In genomic region chr11:102760805-102761308, GRCm38 (mm10) we compare ENCODE assay signal across 9 mouse cellular contexts. TPM values are rescaled to one million over a fixed set of nuclear protein-coding genes. Genes with fewer than 3 reads are reported as not detected.
DNase-seq lines count a peak whose midpoint lies in the region; ATAC-seq and TF ChIP-seq lines count a peak whose summit lies in the region.
"Had no signal": no experiment of that assay in that cellular context is flagged by ENCODE, and none has a peak within 500 bp of the region (broad histone marks: within the 10 kb centered on the region; RNA-seq: fewer than 3 reads in every experiment).

No protein-coding gene starts in this region.

- peaks cover 23% of the 10 kb centered on the region for H3K4me1 ChIP-seq in kidney, embryonic 15.5 days
- H3K4me1 ChIP-seq in embryonic facial prominence, embryonic 15.5 days, result peaks cover 16% of the 10 kb centered on the region
- H3K4me1 ChIP-seq in intestine, embryonic 15.5 days (replicated peaks), result peaks cover 9% of the 10 kb centered on the region
- H3K4me1 ChIP-seq in midbrain, postnatal 0 days (ENCODE audit: insufficient read depth, low read length), result peaks cover 9% of the 10 kb centered on the region; the same call in 1 of the 2 replicates
- peaks cover 11% of the 10 kb centered on the region for H3K4me1 ChIP-seq in thymus, adult 2 months (replicated peaks; ENCODE audit: control insufficient read depth, insufficient read depth, low read length)

- DNase-seq in kidney, postnatal 4 days, result no peak
- no peak for DNase-seq in midbrain, postnatal 0 days (ENCODE audit: low spot score)
- DNase-seq in thymus, adult 2 months, result no peak
- DNase-seq in thymus, postnatal 36 days, result no peak
- no peak for DNase-seq in layer of hippocampus, adult 8-10 months (ENCODE audit: low spot score in 2 of 2)

- no peak for TF ChIP-seq CTCF in midbrain, postnatal 0 days (IDR thresholded peaks at IDR 0.05)
- no peak for TF ChIP-seq CTCF in thymus, adult 2 months (IDR thresholded peaks at IDR 0.05; ENCODE audit: borderline replicate concordance, control insufficient read depth, extremely low read depth, insufficient read depth, low read length, poor library complexity)

- no peaks in the 10 kb centered on the region for H3K36me3 ChIP-seq in kidney, embryonic 15.5 days
- H3K36me3 ChIP-seq in embryonic facial prominence, embryonic 15.5 days, result no peaks in the 10 kb centered on the region
- H3K36me3 ChIP-seq in intestine, embryonic 15.5 days, result no peaks in the 10 kb centered on the region
- no peaks in the 10 kb centered on the region for H3K36me3 ChIP-seq in midbrain, postnatal 0 days (ENCODE audit: insufficient read depth, low read length)
- no peaks in the 10 kb centered on the region for H3K36me3 ChIP-seq in thymus, adult 2 months (ENCODE audit: control insufficient read depth, insufficient read depth, low read length)

- H3K27me3 ChIP-seq in kidney, embryonic 15.5 days, result peaks cover 39% of the 10 kb centered on the region
- H3K27me3 ChIP-seq in embryonic facial prominence, embryonic 15.5 days, result peaks cover 25% of the 10 kb centered on the region
- H3K27me3 ChIP-seq in intestine, embryonic 15.5 days (replicated peaks), result peaks cover 21% of the 10 kb centered on the region
- no peaks in the 10 kb centered on the region for H3K27me3 ChIP-seq in midbrain, postnatal 0 days (ENCODE audit: insufficient read depth, low read length)
- H3K27me3 ChIP-seq in thymus, adult 2 months (ENCODE audit: control insufficient read depth, insufficient read depth, low read length), result peaks cover 12% of the 10 kb centered on the region

- WGBS in kidney, embryonic 15.5 days, result 24% methylated on average over 6 of the region's 6 CpGs
- 20% methylated on average over 6 of the region's 6 CpGs for WGBS in embryonic facial prominence, embryonic 15.5 days
- WGBS in intestine, embryonic 15.5 days, result 19% methylated on average over 4 of the region's 6 CpGs
- 16% methylated on average over 6 of the region's 6 CpGs for WGBS in midbrain, postnatal 0 days
- 67% methylated on average over 6 of the region's 6 CpGs for WGBS in thymus, adult 2 months

- peak overlapping the region; percentile 50 for H3K4me3 ChIP-seq in kidney, embryonic 15.5 days (replicated peaks)
- peak overlapping the region; percentile 53 for H3K4me3 ChIP-seq in embryonic facial prominence, embryonic 15.5 days (replicated peaks)
- peak overlapping the region; percentile 58 for H3K4me3 ChIP-seq in intestine, embryonic 15.5 days (replicated peaks)
- H3K4me3 ChIP-seq in midbrain, postnatal 0 days (ENCODE audit: low read depth, low read length), result peak overlapping the region; percentile 88
- no peak overlapping the region for H3K4me3 ChIP-seq in thymus, adult 2 months (ENCODE audit: control insufficient read depth, insufficient read depth, low read length)

- no peak overlapping the region for H3K27ac ChIP-seq in kidney, embryonic 15.5 days
- H3K27ac ChIP-seq in embryonic facial prominence, embryonic 15.5 days (replicated peaks), result no peak overlapping the region
- no peak overlapping the region for H3K27ac ChIP-seq in intestine, embryonic 15.5 days
- peak overlapping the region; percentile 69 for H3K27ac ChIP-seq in midbrain, postnatal 0 days (ENCODE audit: low read depth, low read length)
- H3K27ac ChIP-seq in thymus, adult 2 months (ENCODE audit: control insufficient read depth, insufficient read depth, low read length), result no peak overlapping the region

- H3K9ac ChIP-seq in kidney, embryonic 15.5 days, result peak overlapping the region; percentile 47; the same call in 1 of the 2 replicates
- peak overlapping the region; percentile 42 for H3K9ac ChIP-seq in embryonic facial prominence, embryonic 15.5 days
- H3K9ac ChIP-seq in intestine, embryonic 15.5 days, result peak overlapping the region; percentile 69
- peak overlapping the region; percentile 93 for H3K9ac ChIP-seq in midbrain, postnatal 0 days (replicated peaks; ENCODE audit: low read length, poor library complexity, severe bottlenecking)

- ATAC-seq in kidney, embryonic 15.5 days (replicated peaks; ENCODE audit: low FRiP score), result 0 out of 2 replicates have a peak, but pooled peaks have one; percentile 7
- no peak for ATAC-seq in embryonic facial prominence, embryonic 15.5 days (ENCODE audit: insufficient number of reproducible peaks, low FRiP score, low TSS enrichment, low read depth)
- ATAC-seq in intestine, embryonic 15.5 days, result no peak; the same call in 1 of the 2 replicates
- ATAC-seq in midbrain, postnatal 0 days (ENCODE audit: low FRiP score), result no peak; the same call in 1 of the 2 replicates

- H3K9me3 ChIP-seq in kidney, embryonic 15.5 days (replicated peaks), result no peaks in the 10 kb centered on the region
- H3K9me3 ChIP-seq in embryonic facial prominence, embryonic 15.5 days (replicated peaks), result no peaks in the 10 kb centered on the region
- no peaks in the 10 kb centered on the region for H3K9me3 ChIP-seq in intestine, embryonic 15.5 days
- no peaks in the 10 kb centered on the region for H3K9me3 ChIP-seq in midbrain, postnatal 0 days (ENCODE audit: low read length)

- TF ChIP-seq POLR2A in thymus, adult 2 months (IDR thresholded peaks at IDR 0.05; ENCODE audit: control insufficient read depth, extremely low read depth, insufficient read depth, low read length, poor library complexity), result no peak

- peak overlapping the region; percentile 90 for H3K4me2 ChIP-seq in kidney, embryonic 15.5 days
- H3K4me2 ChIP-seq in embryonic facial prominence, embryonic 15.5 days (replicated peaks), result peak overlapping the region; percentile 100
- H3K4me2 ChIP-seq in intestine, embryonic 15.5 days (replicated peaks), result peak overlapping the region; percentile 100
- peak overlapping the region; percentile 78 for H3K4me2 ChIP-seq in midbrain, postnatal 0 days (ENCODE audit: low read depth, low read length, poor library complexity, severe bottlenecking)

RNA-seq across cellular contexts. Expression of gene Adam11, which starts 0.4 kb away (rescaled TPM):
- 7.9 and 11.3 TPM in 2 replicates for polyA plus RNA-seq in kidney, embryonic 15.5 days (2015; fragmentation: Nextera tagmentation; extraction: Ambion mirVana)
- 7.1 and 7.8 TPM in 2 replicates for polyA plus RNA-seq in embryonic facial prominence, embryonic 15.5 days (2015; fragmentation: Nextera tagmentation; extraction: Ambion mirVana)
- 3.9 and 4.6 TPM in 2 replicates for polyA plus RNA-seq in intestine, embryonic 15.5 days (2015; fragmentation: Nextera tagmentation; extraction: Ambion mirVana)
- total RNA-seq in midbrain, postnatal 0 days (2014; rRNA removed), result 43.8 and 46.9 TPM in 2 replicates
- polyA plus RNA-seq in midbrain, postnatal 0 days (2015; fragmentation: Nextera tagmentation; extraction: Ambion mirVana), result 21.5 and 22.3 TPM in 2 replicates
- 30.2 and 51.6 TPM in 2 replicates for polyA plus RNA-seq in thymus, adult 2 months (2012; rRNA removed)
- total RNA-seq in layer of hippocampus, adult 8-10 months (2022), result 100 to 1,000 TPM; 168 to 220 (median 192) TPM

RNA-seq across cellular contexts. Expression of gene Gjc1, which starts 58.6 kb away (rescaled TPM):
- 59.2 and 63.7 TPM in 2 replicates for polyA plus RNA-seq in kidney, embryonic 15.5 days (2015; fragmentation: Nextera tagmentation; extraction: Ambion mirVana)
- 58.3 and 60.5 TPM in 2 replicates for polyA plus RNA-seq in embryonic facial prominence, embryonic 15.5 days (2015; fragmentation: Nextera tagmentation; extraction: Ambion mirVana)
- polyA plus RNA-seq in intestine, embryonic 15.5 days (2015; fragmentation: Nextera tagmentation; extraction: Ambion mirVana), result 33.8 and 38.6 TPM in 2 replicates
- 18.1 and 18.8 TPM in 2 replicates for total RNA-seq in midbrain, postnatal 0 days (2014; rRNA removed)
- 14.8 and 17.8 TPM in 2 replicates for polyA plus RNA-seq in midbrain, postnatal 0 days (2015; fragmentation: Nextera tagmentation; extraction: Ambion mirVana)
- 1.4 and 1.7 TPM in 2 replicates for polyA plus RNA-seq in thymus, adult 2 months (2012; rRNA removed)
- total RNA-seq in layer of hippocampus, adult 8-10 months (2022), result 1 to 10 TPM; 4.0 to 4.7 (median 4.1) TPM
- total RNA-seq: hematopoietic stem cell, adult 5-6 weeks had no signal

Comparison
In these comparisons a context has a peak if more than half of its experiments do, and no peak if none do; other contexts are left out.
1. H3K9ac ChIP-seq: peak in every context shown above with its lines; median percentile 93 in midbrain, postnatal 0 days; 69 in intestine, embryonic 15.5 days; 47 in kidney, embryonic 15.5 days; 42 in embryonic facial prominence, embryonic 15.5 days.